Mouse (Mus musculus): ENCODE results near the gene Tnni2. TPM values are rescaled to one million over a fixed set of nuclear protein-coding genes. Genes with fewer than 3 reads are reported as not detected.

The Tnni2 gene
- total and polyA plus RNA-seq, 2 experiments from 2014 or later, result 0.46 TPM; not detected in 1

GRCm38 (mm10) chr7:142493535-142493934 lies 51.9 kb downstream of the Tnni2 start:
- H3K4me2 ChIP-seq (ENCODE audit: low read depth, low read length, poor library complexity, severe bottlenecking), result no peak overlapping the region
- ATAC-seq (ENCODE audit: low FRiP score) (no peak), DNase-seq (ENCODE audit: low spot score) (no peak)
- no peaks in the 10 kb centered on the region for H3K36me3 ChIP-seq (ENCODE audit: insufficient read depth, low read length)
- 89% methylated on average over 8 of the region's 8 CpGs for WGBS
- H3K4me1 ChIP-seq (ENCODE audit: insufficient read depth, low read length), result no peaks in the 10 kb centered on the region
- H3K4me3 ChIP-seq (ENCODE audit: low read depth, low read length), result no peak overlapping the region
- no peaks in the 10 kb centered on the region for H3K27me3 ChIP-seq (ENCODE audit: insufficient read depth, low read length)
- H3K9ac ChIP-seq (replicated peaks; ENCODE audit: low read length, poor library complexity, severe bottlenecking), result no peak overlapping the region
- no peak overlapping the region for H3K27ac ChIP-seq (ENCODE audit: low read depth, low read length)
- no peaks in the 10 kb centered on the region for H3K9me3 ChIP-seq (ENCODE audit: low read length)
- no peak for TF ChIP-seq CTCF (IDR thresholded peaks at IDR 0.05)

Other genes starting within 250 kb of the Tnni2 start
- not detected in 2 replicates for gene Krtap5-3, start 240.4 kb upstream of the Tnni2 start, total RNA-seq (2014; rRNA removed)
- gene Krtap5-3, start 240.4 kb upstream of the Tnni2 start, polyA plus RNA-seq (2015; fragmentation: Nextera tagmentation; extraction: Ambion mirVana), result not detected in 2 replicates
- not detected in 2 replicates for gene Gm7579, start 229.9 kb upstream of the Tnni2 start, total RNA-seq (2014; rRNA removed)
- gene Gm7579, start 229.9 kb upstream of the Tnni2 start, polyA plus RNA-seq (2015; fragmentation: Nextera tagmentation; extraction: Ambion mirVana), result not detected in 2 replicates
- not detected in 2 replicates for gene Krtap5-5, start 211.8 kb upstream of the Tnni2 start, total RNA-seq (2014; rRNA removed)
- gene Krtap5-5, start 211.8 kb upstream of the Tnni2 start, polyA plus RNA-seq (2015; fragmentation: Nextera tagmentation; extraction: Ambion mirVana), result not detected in 2 replicates
- gene Gm40460, start 200.7 kb upstream of the Tnni2 start, total RNA-seq (2014; rRNA removed), result not detected in 2 replicates
- gene Gm40460, start 200.7 kb upstream of the Tnni2 start, polyA plus RNA-seq (2015; fragmentation: Nextera tagmentation; extraction: Ambion mirVana), result not detected in 2 replicates
- gene Gm2431, start 183.5 kb upstream of the Tnni2 start, total RNA-seq (2014; rRNA removed), result not detected in 2 replicates
- gene Gm2431, start 183.5 kb upstream of the Tnni2 start, polyA plus RNA-seq (2015; fragmentation: Nextera tagmentation; extraction: Ambion mirVana), result not detected in 2 replicates
- not detected in 2 replicates for gene Gm4559, start 167.4 kb upstream of the Tnni2 start, total RNA-seq (2014; rRNA removed)
- not detected in 2 replicates for gene Gm4559, start 167.4 kb upstream of the Tnni2 start, polyA plus RNA-seq (2015; fragmentation: Nextera tagmentation; extraction: Ambion mirVana)
- not detected in 2 replicates for gene Krtap5-1, start 144.7 kb upstream of the Tnni2 start, total RNA-seq (2014; rRNA removed)
- not detected in 2 replicates for gene Krtap5-1, start 144.7 kb upstream of the Tnni2 start, polyA plus RNA-seq (2015; fragmentation: Nextera tagmentation; extraction: Ambion mirVana)
- not detected in 2 replicates for gene Krtap5-4, start 138.3 kb upstream of the Tnni2 start, total RNA-seq (2014; rRNA removed)
- gene Krtap5-4, start 138.3 kb upstream of the Tnni2 start, polyA plus RNA-seq (2015; fragmentation: Nextera tagmentation; extraction: Ambion mirVana), result not detected in 2 replicates
- 16.4 and 21.8 TPM in 2 replicates for gene Ifitm10, start 68.1 kb upstream of the Tnni2 start, total RNA-seq (2014; rRNA removed)
- 20.8 and 23.5 TPM in 2 replicates for gene Ifitm10, start 68.1 kb upstream of the Tnni2 start, polyA plus RNA-seq (2015; fragmentation: Nextera tagmentation; extraction: Ambion mirVana)
- gene Gm49369, start 59.1 kb upstream of the Tnni2 start, total RNA-seq (2014; rRNA removed), result 3.3 TPM in 1 of 2 replicates, not detected in the other
- not detected in 2 replicates for gene Gm49369, start 59.1 kb upstream of the Tnni2 start, polyA plus RNA-seq (2015; fragmentation: Nextera tagmentation; extraction: Ambion mirVana)
- 520 and 652 TPM in 2 replicates for gene Ctsd, start 53.8 kb upstream of the Tnni2 start, total RNA-seq (2014; rRNA removed)
- 320 and 345 TPM in 2 replicates for gene Ctsd, start 53.8 kb upstream of the Tnni2 start, polyA plus RNA-seq (2015; fragmentation: Nextera tagmentation; extraction: Ambion mirVana)
- gene Syt8, start 7.0 kb upstream of the Tnni2 start, total RNA-seq (2014; rRNA removed), result not detected in 2 replicates
- gene Syt8, start 7.0 kb upstream of the Tnni2 start, polyA plus RNA-seq (2015; fragmentation: Nextera tagmentation; extraction: Ambion mirVana), result not detected in 2 replicates
- 5.1 and 11.0 TPM in 2 replicates for gene Lsp1, start 19.0 kb downstream of the Tnni2 start, total RNA-seq (2014; rRNA removed)
- gene Lsp1, start 19.0 kb downstream of the Tnni2 start, polyA plus RNA-seq (2015; fragmentation: Nextera tagmentation; extraction: Ambion mirVana), result 5.3 and 8.7 TPM in 2 replicates
- 1.3 and 1.5 TPM in 2 replicates for gene Tnnt3, start 57.0 kb downstream of the Tnni2 start, total RNA-seq (2014; rRNA removed)
- 2.0 and 3.1 TPM in 2 replicates for gene Tnnt3, start 57.0 kb downstream of the Tnni2 start, polyA plus RNA-seq (2015; fragmentation: Nextera tagmentation; extraction: Ambion mirVana)
- gene Mrpl23, start 90.9 kb downstream of the Tnni2 start, total RNA-seq (2014; rRNA removed), result 56.3 and 60.8 TPM in 2 replicates
- 24.6 and 30.1 TPM in 2 replicates for gene Mrpl23, start 90.9 kb downstream of the Tnni2 start, polyA plus RNA-seq (2015; fragmentation: Nextera tagmentation; extraction: Ambion mirVana)
- 369 and 380 TPM in 2 replicates for gene Igf2, start 225.0 kb downstream of the Tnni2 start, total RNA-seq (2014; rRNA removed)
- gene Igf2, start 225.0 kb downstream of the Tnni2 start, polyA plus RNA-seq (2015; fragmentation: Nextera tagmentation; extraction: Ambion mirVana), result 195 and 213 TPM in 2 replicates
- not detected in 2 replicates for gene Gm49394, start 228.1 kb downstream of the Tnni2 start, total RNA-seq (2014; rRNA removed)
- gene Gm49394, start 228.1 kb downstream of the Tnni2 start, polyA plus RNA-seq (2015; fragmentation: Nextera tagmentation; extraction: Ambion mirVana), result not detected in 2 replicates